Mouse (Mus musculus) kidney, postnatal 25 days (tissue): Measurements from ENCODE around the gene Nt5c3b.

Experiments
- DNase-seq, 2 experiments: peaks; one replicate each; pipeline ENCODE4 v3.0.0; 2021; ENCODE audit warnings: mixed read lengths in 2 of 2

The Nt5c3b gene

DNA sequence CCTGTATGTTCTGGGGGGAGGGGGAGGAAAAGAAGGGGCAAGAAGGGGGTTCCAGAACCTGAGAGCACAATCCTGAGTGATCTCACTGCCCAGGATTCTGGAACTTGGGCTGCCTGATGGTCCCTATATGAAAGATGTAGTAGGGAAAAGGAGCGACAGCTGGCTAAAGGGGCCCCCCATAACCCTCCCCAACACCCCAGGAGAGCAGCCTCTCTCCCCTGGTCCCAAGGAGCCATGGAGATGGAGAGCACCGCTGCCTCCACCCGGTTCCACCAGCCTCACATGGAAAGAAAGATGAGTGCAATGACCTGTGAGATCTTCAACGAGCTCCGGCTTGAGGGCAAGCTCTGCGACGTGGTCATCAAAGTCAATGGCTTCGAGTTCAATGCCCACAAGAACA is at the start of gene Nt5c3b, which contains the start of gene Klhl10:
Gene Nt5c3b (minus strand): TSS at position 12 of the 400 bp plus-strand sequence.
Gene Klhl10 (plus strand): TSS at position 121 of the 400 bp plus-strand sequence.
- DNase-seq = no peak

GRCm38 (mm10) chr11:100490951-100491350 is 49.3 kb upstream of the Nt5c3b start:
- no peak for DNase-seq

DNA sequence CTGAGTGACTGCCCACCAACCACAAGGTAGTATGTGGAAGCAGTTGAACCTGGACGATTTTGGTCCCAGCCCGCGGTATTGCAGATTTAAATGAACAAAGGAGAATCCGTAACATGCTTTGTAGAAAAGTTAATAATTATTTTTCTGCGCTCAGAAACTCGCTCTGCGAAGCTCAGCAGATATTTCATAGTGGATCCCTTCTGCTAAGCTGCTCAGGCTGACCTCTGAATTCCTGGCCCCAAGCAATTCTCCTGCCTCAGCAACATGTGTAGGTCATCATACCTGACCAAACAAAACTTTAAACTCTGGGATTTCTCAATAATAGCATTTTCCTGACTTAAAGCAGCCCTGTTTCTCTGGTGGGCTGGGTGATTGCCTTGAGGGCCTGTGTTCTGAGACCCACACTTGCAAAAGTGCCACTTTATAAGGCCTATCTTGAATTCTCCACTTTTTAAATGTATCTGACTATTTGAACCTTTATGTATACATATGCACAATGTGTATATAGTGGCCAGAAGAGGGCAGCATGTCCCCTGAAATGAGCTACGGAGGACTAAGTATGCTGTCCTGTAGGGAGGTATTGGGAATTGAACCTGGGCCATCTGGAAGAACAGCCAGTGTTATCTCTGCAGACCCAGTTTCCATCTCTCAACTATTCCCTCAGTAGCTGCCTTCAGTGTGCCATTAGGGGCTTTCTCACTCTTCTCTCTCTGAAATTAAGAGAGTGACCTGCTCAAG is 44.4 kb upstream of the Nt5c3b start:
- peak; percentile 54 to 64 for DNase-seq

GRCm38 (mm10) chr11:100484461-100484860 is 42.9 kb upstream of the Nt5c3b start:
- DNase-seq = no peak

DNA sequence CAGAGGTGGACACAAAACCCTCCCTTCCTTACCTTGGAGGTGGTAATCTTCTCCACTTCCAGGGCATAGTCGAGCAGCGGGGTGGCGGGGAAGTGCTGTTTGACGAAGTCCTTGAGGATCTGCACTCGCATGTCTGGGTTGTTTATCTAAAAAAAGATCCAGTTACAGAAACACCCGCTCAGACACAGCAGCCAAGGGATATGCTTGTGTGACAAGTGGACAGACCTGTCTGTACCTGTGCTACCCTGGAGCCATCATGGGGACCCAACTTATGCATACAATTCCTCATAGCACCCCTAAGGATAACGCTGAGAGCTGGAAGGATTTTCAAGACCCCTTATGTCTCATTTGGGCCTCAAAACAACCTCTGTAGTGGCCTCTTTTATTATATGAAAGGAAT is 37.5 kb upstream of the Nt5c3b start:
- no peak for DNase-seq

- DNase-seq = no peak
Observed at GRCm38 (mm10) chr11:100476281-100476680, 34.7 kb upstream of the Nt5c3b start.

DNA sequence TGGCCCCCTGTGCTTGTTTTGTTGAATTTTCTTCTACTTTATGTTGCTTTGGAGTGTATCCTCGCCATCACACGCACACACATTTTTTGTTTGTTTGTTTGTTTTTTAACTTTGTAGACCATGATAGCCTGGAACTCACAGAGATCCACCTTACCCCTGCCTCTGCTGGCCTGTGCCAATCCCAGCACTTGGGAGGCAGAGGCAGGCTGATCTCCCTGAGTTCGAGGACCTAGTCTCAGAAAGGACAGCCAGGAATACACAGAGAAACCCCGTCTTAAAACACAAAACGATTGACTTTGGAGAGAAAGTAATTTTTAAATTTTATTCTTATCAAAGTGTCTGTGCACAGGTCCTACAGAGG is 31.3 kb upstream of the Nt5c3b start:
- no peak for DNase-seq

DNA sequence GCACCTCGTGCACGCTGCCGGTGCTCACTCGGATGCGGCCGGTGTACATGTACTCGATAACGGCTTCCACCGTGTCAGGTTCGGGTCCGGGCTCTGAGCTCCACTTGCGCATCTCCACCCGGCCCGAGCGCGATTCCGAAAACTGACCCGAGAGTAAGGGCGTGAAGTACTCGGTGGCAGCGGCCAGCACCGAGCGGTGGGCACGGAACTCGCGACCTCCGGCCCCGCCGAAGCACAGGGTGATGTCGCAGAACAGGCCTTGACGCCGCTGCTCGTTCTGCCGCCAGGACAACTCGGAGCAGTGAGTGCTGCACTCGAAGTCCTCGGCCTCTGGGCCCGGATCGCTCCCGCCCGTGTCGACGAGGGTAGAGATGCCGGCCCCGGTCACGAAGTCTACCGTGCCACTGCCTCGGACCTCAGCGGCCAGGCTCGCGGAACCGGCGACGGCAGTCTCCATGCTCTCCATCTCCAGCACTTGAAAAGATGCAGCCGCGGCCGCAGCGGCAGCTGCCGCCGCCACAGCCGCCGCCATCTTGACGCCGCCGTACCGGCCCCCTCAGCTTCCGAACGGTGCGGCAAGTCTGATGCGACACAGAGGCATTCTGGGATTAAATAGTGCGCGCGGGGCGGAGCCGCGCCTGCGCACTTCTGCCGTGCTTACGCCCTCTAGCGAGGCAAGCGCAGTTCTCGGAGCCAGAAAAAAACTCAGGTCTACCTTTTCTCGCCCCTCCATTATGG is 30.8 kb upstream of the Nt5c3b start, which contains the start of gene Klhl11:
Gene Klhl11 (minus strand): TSS at position 545 of the 738 bp plus-strand sequence.
- peak; percentile 87 to 93 for DNase-seq

- DNase-seq = no peak
Observed at GRCm38 (mm10) chr11:100471352-100472196, 30.0 kb upstream of the Nt5c3b start.

DNA sequence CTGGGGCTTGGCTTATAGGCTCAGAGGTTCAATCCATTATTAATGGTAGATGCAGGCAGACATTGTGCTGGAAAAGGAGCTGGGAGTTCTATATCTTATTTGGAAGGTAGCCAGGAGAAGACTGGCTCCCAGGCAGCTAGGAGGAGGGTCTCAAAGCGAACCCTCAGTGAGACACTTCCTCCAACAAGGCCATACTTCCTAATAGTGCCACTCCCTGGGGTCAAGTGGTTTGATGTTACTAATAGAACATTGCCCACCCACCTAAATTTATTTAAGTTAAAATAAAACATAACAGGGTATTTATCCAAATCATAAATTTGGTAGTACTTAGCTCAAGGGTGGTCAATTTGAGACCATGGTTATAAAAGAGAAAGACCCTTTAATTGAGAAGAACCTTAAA is 24.2 kb upstream of the Nt5c3b start:
- no peak for DNase-seq

DNA sequence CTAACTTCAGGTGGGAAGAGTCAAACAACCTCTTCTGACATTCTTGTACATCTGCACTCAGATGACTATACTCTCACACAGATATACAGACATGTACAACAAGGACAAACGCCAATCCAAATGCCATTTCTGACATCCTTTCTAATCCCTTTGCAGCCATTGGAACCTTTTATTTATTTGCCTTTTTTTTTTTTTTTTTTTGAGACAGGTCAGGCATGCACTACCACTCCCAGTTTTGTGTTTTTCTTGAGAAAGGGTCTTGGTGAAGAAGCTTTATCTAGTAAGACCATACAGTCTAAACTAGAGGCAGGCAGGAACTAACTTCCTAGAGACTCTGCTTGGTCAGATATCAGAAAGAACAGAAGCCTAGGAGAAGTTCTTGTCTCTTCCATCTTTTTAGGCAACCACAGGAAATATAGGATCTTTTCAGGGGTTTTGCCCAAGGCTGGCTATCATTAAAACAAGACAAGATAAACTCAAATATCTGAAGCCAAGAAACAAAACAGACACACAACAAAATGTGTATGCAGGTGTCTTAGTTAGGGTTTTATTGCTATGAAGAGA is 23.7 kb upstream of the Nt5c3b start:
- DNase-seq = no peak

GRCm38 (mm10) chr11:100462699-100463098 is 21.1 kb upstream of the Nt5c3b start:
- no peak for DNase-seq

- DNase-seq = no peak
Observed at GRCm38 (mm10) chr11:100457711-100458110, 16.1 kb upstream of the Nt5c3b start.

- no peak for DNase-seq
Observed at GRCm38 (mm10) chr11:100457247-100457646, 15.6 kb upstream of the Nt5c3b start.

DNA sequence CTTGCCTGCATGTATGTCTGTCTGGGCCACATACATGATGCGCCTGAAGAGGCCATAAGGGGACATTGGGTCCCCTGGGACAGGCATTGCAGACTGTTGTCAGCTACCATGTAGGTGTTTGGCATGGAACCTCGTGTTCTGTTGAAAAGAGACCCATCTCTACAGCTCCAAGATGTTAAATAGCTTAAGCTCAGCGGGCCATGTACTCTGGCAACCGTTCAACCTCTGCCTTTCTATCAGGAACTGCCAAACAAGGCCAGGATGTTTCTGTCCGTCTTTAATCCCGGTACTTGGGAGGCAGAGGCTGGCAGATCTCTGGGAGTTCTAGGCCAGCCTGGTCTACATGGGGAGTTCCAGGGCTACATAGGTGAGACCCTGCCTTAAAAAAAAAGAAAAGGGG is 1.0 kb upstream of the Nt5c3b start:
- DNase-seq = peak; percentile 57 to 69

DNA sequence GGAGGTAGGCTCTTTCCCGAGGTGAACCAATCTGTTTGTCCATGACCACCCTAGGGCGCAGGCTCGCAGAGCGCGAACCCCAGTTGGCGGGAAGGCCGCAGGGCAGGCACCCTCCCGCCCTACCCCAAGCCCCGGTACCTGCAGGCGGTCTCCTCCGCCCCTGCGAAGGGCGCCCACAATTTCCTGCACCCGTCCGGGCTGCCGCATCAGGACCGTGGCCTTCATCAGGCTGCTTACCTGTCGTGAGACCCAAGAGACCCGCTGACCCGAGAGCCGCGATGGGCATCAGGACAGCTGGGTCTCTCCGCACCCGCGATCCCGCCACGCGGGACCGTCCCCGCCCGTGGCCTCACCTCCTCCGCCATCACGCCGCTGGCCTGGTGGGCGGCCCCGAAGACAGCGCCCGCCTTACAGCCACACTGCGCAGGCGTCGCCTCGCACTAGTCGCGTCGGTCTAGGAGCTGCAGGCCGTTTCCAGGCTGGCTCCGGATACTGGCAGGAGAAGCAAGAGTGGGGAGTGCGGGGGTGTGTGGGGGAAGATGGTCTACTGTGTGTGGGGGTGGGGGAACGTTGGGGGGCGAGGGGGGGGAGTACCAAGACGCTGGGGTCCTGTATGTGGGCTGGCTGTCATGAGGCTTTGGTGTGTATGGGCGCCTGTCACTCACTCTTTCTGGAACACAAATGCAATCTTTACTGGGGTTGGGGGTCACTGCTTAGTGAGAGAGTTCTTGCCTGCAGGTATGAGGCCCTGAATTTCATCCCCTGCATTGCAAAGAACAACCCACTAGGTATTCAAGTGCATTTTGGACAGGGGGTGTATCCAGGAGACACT is 701 bp downstream of the Nt5c3b start:
- DNase-seq = peak; percentile 83 to 90

DNA sequence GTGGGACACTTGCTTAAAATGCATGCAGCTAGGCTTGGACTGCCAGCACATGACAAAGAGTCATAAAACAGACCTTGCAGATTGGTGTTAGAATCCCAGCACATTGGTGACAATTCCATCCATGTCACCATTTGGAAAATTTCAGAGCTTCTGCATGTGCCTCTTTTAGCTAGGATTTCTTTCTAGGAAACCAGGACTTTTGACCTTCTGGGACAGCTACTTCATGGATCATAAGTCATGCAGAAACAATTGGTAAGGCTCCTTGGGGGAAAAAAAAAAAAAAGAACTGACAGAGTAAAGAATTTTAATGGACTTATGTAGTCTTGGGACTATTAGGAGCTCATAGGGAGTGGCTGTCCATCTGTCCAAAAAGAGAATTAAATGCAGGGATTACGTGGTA is 3.7 kb downstream of the Nt5c3b start:
- DNase-seq = no peak

- DNase-seq = no peak
Observed at GRCm38 (mm10) chr11:100435678-100436246, 5.8 kb downstream of the Nt5c3b start.

DNA sequence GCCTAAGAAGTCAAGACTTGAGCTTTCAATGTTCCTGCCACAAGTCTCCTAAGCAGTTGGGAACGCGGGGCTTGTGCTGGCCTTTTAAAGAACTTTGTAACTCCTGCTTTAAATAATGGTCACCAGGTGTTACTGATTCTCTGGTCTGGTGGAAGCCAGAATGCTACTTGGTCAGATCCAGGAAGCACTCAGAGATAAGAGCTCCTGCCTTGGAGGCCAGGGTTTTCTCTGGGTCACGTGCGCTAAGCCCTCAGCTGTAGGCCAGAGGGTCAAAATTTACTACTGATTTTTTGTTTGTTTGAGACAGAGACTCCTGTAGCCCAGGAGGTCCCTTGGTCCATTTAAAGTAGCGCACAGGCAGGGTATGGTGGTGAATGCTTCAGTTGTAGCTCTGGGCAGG is 9.6 kb downstream of the Nt5c3b start:
- no peak for DNase-seq

- no peak for DNase-seq
Observed at GRCm38 (mm10) chr11:100430052-100430451, 11.6 kb downstream of the Nt5c3b start.

GRCm38 (mm10) chr11:100428612-100429199 is 12.9 kb downstream of the Nt5c3b start:
- peak; percentile 22 to 56 for DNase-seq
